30 mouse cellular contexts compared by ENCODE assay signal in genomic region chr7:76409020-76409419, GRCm38 (mm10).
A peak's percentile ranks its signal among the peaks of the same experiment; 100 is the strongest.
DNase-seq lines count a peak whose midpoint lies in the region; ATAC-seq and TF ChIP-seq lines count a peak whose summit lies in the region.
"Had no signal": no experiment of that assay in that cellular context is flagged by ENCODE, and none has a peak within 500 bp of the region (broad histone marks: within the 10 kb centered on the region; RNA-seq: fewer than 3 reads in every experiment).

No protein-coding gene starts in this region.

- no peaks in the 10 kb centered on the region for H3K9me3 ChIP-seq in hindbrain, embryonic 11.5 days (ENCODE audit: control insufficient read depth, low read length)
- H3K9me3 ChIP-seq in hindbrain, embryonic 14.5 days (ENCODE audit: control insufficient read depth, low read length), result no peaks in the 10 kb centered on the region
- H3K9me3 ChIP-seq in midbrain, embryonic 13.5 days, result no peaks in the 10 kb centered on the region
- H3K9me3 ChIP-seq in midbrain, embryonic 10.5 days (replicated peaks), result no peaks in the 10 kb centered on the region
- H3K9me3 ChIP-seq: embryonic facial prominence, embryonic 12.5 days; forebrain, embryonic 10.5 days; heart, embryonic 10.5 days; heart, embryonic 15.5 days; limb, embryonic 12.5 days; liver, embryonic 15.5 days had no signal

- no peak for TF ChIP-seq CTCF in brain, embryonic 14.5 days (IDR thresholded peaks at IDR 0.05; ENCODE audit: borderline replicate concordance, extremely low read depth, insufficient read depth, insufficient read length)

- no peak overlapping the region for H3K27ac ChIP-seq in hindbrain, embryonic 11.5 days (ENCODE audit: low read depth, low read length)
- H3K27ac ChIP-seq in hindbrain, embryonic 14.5 days, result no peak overlapping the region
- no peak overlapping the region for H3K27ac ChIP-seq in midbrain, embryonic 13.5 days
- H3K27ac ChIP-seq in midbrain, embryonic 10.5 days (replicated peaks), result no peak overlapping the region
- H3K27ac ChIP-seq: embryonic facial prominence, embryonic 12.5 days; forebrain, embryonic 10.5 days; heart, embryonic 10.5 days; heart, embryonic 15.5 days; limb, embryonic 12.5 days; liver, embryonic 15.5 days; stomach, postnatal 0 days had no signal

- no peak for TF ChIP-seq POLR2A in brain, embryonic 14.5 days (IDR thresholded peaks at IDR 0.05; ENCODE audit: borderline replicate concordance, extremely low read depth, insufficient read depth, insufficient read length, poor library complexity, severe bottlenecking)

- H3K36me3 ChIP-seq in hindbrain, embryonic 11.5 days (ENCODE audit: control insufficient read depth, insufficient read depth, low read length), result no peaks in the 10 kb centered on the region
- no peaks in the 10 kb centered on the region for H3K36me3 ChIP-seq in hindbrain, embryonic 14.5 days (replicated peaks; ENCODE audit: control insufficient read depth, insufficient read depth)
- H3K36me3 ChIP-seq in midbrain, embryonic 13.5 days, result no peaks in the 10 kb centered on the region
- no peaks in the 10 kb centered on the region for H3K36me3 ChIP-seq in midbrain, embryonic 10.5 days
- H3K36me3 ChIP-seq: embryonic facial prominence, embryonic 12.5 days; forebrain, embryonic 10.5 days; G1E; heart, embryonic 10.5 days; heart, embryonic 15.5 days; limb, embryonic 12.5 days; liver, embryonic 15.5 days had no signal

- WGBS in hindbrain, embryonic 11.5 days, result 41% methylated on average over 10 of the region's 10 CpGs
- 30% methylated on average over 10 of the region's 10 CpGs for WGBS in hindbrain, embryonic 14.5 days
- 52% methylated on average over 10 of the region's 10 CpGs for whole genome bisulfite sequencing in midbrain, embryonic 13.5 days
- 73% methylated on average over 10 of the region's 10 CpGs for WGBS in midbrain, embryonic 10.5 days

- no peak overlapping the region for H3K4me2 ChIP-seq in hindbrain, embryonic 11.5 days (replicated peaks; ENCODE audit: low read depth, low read length)
- H3K4me2 ChIP-seq in hindbrain, embryonic 14.5 days (replicated peaks), result no peak overlapping the region
- no peak overlapping the region for H3K4me2 ChIP-seq in midbrain, embryonic 13.5 days (replicated peaks)
- H3K4me2 ChIP-seq: embryonic facial prominence, embryonic 12.5 days; heart, embryonic 15.5 days; limb, embryonic 12.5 days; liver, embryonic 15.5 days; lung, embryonic 14.5 days had no signal

- H3K9ac ChIP-seq in hindbrain, embryonic 11.5 days (ENCODE audit: low read depth, low read length), result no peak overlapping the region
- H3K9ac ChIP-seq in hindbrain, embryonic 14.5 days, result no peak overlapping the region
- H3K9ac ChIP-seq in midbrain, embryonic 13.5 days (replicated peaks), result no peak overlapping the region
- H3K9ac ChIP-seq: embryonic facial prominence, embryonic 12.5 days; heart, embryonic 15.5 days; limb, embryonic 12.5 days; liver, embryonic 15.5 days; lung, embryonic 14.5 days had no signal

- no peak overlapping the region for H3K4me3 ChIP-seq in hindbrain, embryonic 11.5 days (ENCODE audit: low read depth, low read length)
- H3K4me3 ChIP-seq in hindbrain, embryonic 14.5 days (replicated peaks; ENCODE audit: low read length), result no peak overlapping the region
- no peak overlapping the region for H3K4me3 ChIP-seq in midbrain, embryonic 13.5 days (replicated peaks)
- H3K4me3 ChIP-seq in midbrain, embryonic 10.5 days, result no peak overlapping the region
- H3K4me3 ChIP-seq: embryonic facial prominence, embryonic 12.5 days; forebrain, embryonic 10.5 days; heart, embryonic 10.5 days; heart, embryonic 15.5 days; limb, embryonic 12.5 days; liver, embryonic 15.5 days had no signal

- peak; percentile 65 for ATAC-seq in hindbrain, embryonic 11.5 days (ENCODE audit: low FRiP score)
- no peak for ATAC-seq in hindbrain, embryonic 14.5 days (ENCODE audit: low FRiP score)
- peak; percentile 48 for ATAC-seq in midbrain, embryonic 13.5 days
- ATAC-seq in erythroblast, adult 5-6 weeks (replicated peaks; ENCODE audit: low FRiP score, poor library complexity, severe bottlenecking), result no peak
- ATAC-seq: intestine, postnatal 0 days had no signal

- peaks cover 2% of the 10 kb centered on the region; the same call in 1 of the 2 replicates for H3K27me3 ChIP-seq in hindbrain, embryonic 11.5 days (ENCODE audit: control insufficient read depth, insufficient read depth, low read length)
- no peaks in the 10 kb centered on the region for H3K27me3 ChIP-seq in hindbrain, embryonic 14.5 days (ENCODE audit: control insufficient read depth, insufficient read depth, low read length)
- H3K27me3 ChIP-seq in midbrain, embryonic 13.5 days, result 0 out of 2 replicates have a peak, but pooled peaks cover 2% of the 10 kb centered on the region
- H3K27me3 ChIP-seq in midbrain, embryonic 10.5 days (ENCODE audit: low read depth, poor library complexity, severe bottlenecking), result peaks cover 19% of the 10 kb centered on the region; the same call in 1 of the 2 replicates
- H3K27me3 ChIP-seq: embryonic facial prominence, embryonic 12.5 days; heart, embryonic 15.5 days; liver, embryonic 15.5 days had no signal

- no peaks in the 10 kb centered on the region; the same call in 1 of the 2 replicates for H3K4me1 ChIP-seq in hindbrain, embryonic 11.5 days (replicated peaks; ENCODE audit: control insufficient read depth, insufficient read depth, low read length)
- H3K4me1 ChIP-seq in hindbrain, embryonic 14.5 days (replicated peaks; ENCODE audit: control insufficient read depth, insufficient read depth, low read length), result no peaks in the 10 kb centered on the region
- peaks cover 6% of the 10 kb centered on the region; the same call in 1 of the 2 replicates for H3K4me1 ChIP-seq in midbrain, embryonic 13.5 days (replicated peaks)
- H3K4me1 ChIP-seq in midbrain, embryonic 10.5 days, result peaks cover 7% of the 10 kb centered on the region
- H3K4me1 ChIP-seq: embryonic facial prominence, embryonic 12.5 days; limb, embryonic 12.5 days; liver, embryonic 15.5 days had no signal

- peak; percentile 30 for DNase-seq in embryo, embryonic 10 days (ENCODE audit: low spot score)
- DNase-seq in embryo, embryonic 9.5 days (ENCODE audit: extremely low spot score), result no peak
- peak; percentile 48 for DNase-seq in hindbrain, embryonic 11.5 days (ENCODE audit: low spot score)
- no peak for DNase-seq in hindbrain, embryonic 14.5 days (ENCODE audit: low spot score)
- no peak for DNase-seq in midbrain, embryonic 10.5 days (ENCODE audit: low spot score)
- DNase-seq in brain, embryonic 14.5 days (ENCODE audit: low read depth), result peak; percentile 53
- DNase-seq: adrenal gland, postnatal 14 days; cerebellum, adult 11-12 months; cerebellum, adult 9-11 months; gastrocnemius, postnatal 14 days; heart, postnatal 36 days; kidney, adult 9 months; kidney, postnatal 14 days; layer of hippocampus, adult 9-11 months; lung, embryonic 14.5 days; lung, postnatal 14 days; right cerebral cortex, postnatal 4 days; thymus, adult 18-20 months; thymus, postnatal 25 days had no signal

Comparison
In these comparisons a context has a peak if more than half of its experiments do, and no peak if none do; other contexts are left out.
1. DNase-seq: peak in embryo, embryonic 10 days (single experiment), hindbrain, embryonic 11.5 days (single experiment) and brain, embryonic 14.5 days (single experiment); none in embryo, embryonic 9.5 days (single experiment), hindbrain, embryonic 14.5 days (single experiment) and midbrain, embryonic 10.5 days (single experiment).
2. ATAC-seq: peak in hindbrain, embryonic 11.5 days (single experiment) and midbrain, embryonic 13.5 days (single experiment); none in hindbrain, embryonic 14.5 days (single experiment) and erythroblast, adult 5-6 weeks (single experiment).